Mouse (Mus musculus): Measurements from ENCODE around the gene Nkd2. TPM values are rescaled to one million over a fixed set of nuclear protein-coding genes. Genes with fewer than 3 reads are reported as not detected.

Nkd2 gene
- polyA plus RNA-seq (2021; fragmentation: Nextera tagmentation) = 1.0 and 1.5 TPM in 2 replicates
- long read RNA-seq, experiment 1, full-length matches to known transcripts = 6 of 9 reads
- long read RNA-seq, experiment 1, partial matches to known transcripts = 3 of 9 reads
- long read RNA-seq, experiment 1, other reads (novel, unspliced or antisense) = 0 of 9 reads
- long read RNA-seq, experiment 2, partial matches to known transcripts = 0 of 1 reads
- long read RNA-seq, experiment 2, other reads (novel, unspliced or antisense) = 1 of 1 reads

GRCm38 (mm10) chr13:73847465-73847836, at the start of gene Nkd2:
Gene Nkd2 (minus strand): TSS chr13:73847631.

Other genes with a start within 250 kb of the Nkd2 start
- gene Clptm1l, start 243.6 kb downstream of the Nkd2 start, polyA plus RNA-seq (2021; fragmentation: Nextera tagmentation) = 40.5 and 82.4 TPM in 2 replicates
- gene Tert, start 220.7 kb downstream of the Nkd2 start, polyA plus RNA-seq (2021; fragmentation: Nextera tagmentation) = 0.20 and 0.23 TPM in 2 replicates
- gene Slc6a18, start 169.6 kb downstream of the Nkd2 start, polyA plus RNA-seq (2021; fragmentation: Nextera tagmentation) = not detected in 2 replicates
- gene Slc6a19, start 142.8 kb downstream of the Nkd2 start, polyA plus RNA-seq (2021; fragmentation: Nextera tagmentation) = 0.11 and 0.27 TPM in 2 replicates
- gene Slc12a7, start 114.5 kb downstream of the Nkd2 start, polyA plus RNA-seq (2021; fragmentation: Nextera tagmentation) = 0.98 and 1.2 TPM in 2 replicates
- gene Trip13, start 90.2 kb upstream of the Nkd2 start, polyA plus RNA-seq (2021; fragmentation: Nextera tagmentation) = 0.34 and 0.82 TPM in 2 replicates
- gene Brd9, start 90.2 kb upstream of the Nkd2 start, polyA plus RNA-seq (2021; fragmentation: Nextera tagmentation) = 37.9 and 51.5 TPM in 2 replicates
- gene Zdhhc11, start 116.2 kb upstream of the Nkd2 start, polyA plus RNA-seq (2021; fragmentation: Nextera tagmentation) = not detected in 2 replicates
- gene Tppp, start 161.8 kb upstream of the Nkd2 start, polyA plus RNA-seq (2021; fragmentation: Nextera tagmentation) = 101 and 119 TPM in 2 replicates
- 0.44 and 0.56 TPM in 2 replicates for gene Cep72, start 214.7 kb upstream of the Nkd2 start, polyA plus RNA-seq (2021; fragmentation: Nextera tagmentation)

Measured in left cerebral cortex, adult 6 months (tissue).